Mouse (Mus musculus) midbrain, embryonic 15.5 days (tissue): ENCODE data around the gene Gal3st2b. TPM values are rescaled to one million over a fixed set of nuclear protein-coding genes. Genes with fewer than 3 reads are reported as not detected.
"Not testable (repeated sequence)": the region's sequence is repeated elsewhere in the genome, so short reads cannot be mapped to it uniquely, and the experiment has no call there.

Experiments used
- ATAC-seq: fragments of 200-750 bp; cut with Nextera tagmentation; replicated peaks from 2 replicates; pipeline ENCODE4 v1.8.0; 2017; ENCODE audit warnings: moderate TSS enrichment
- H3K27ac ChIP-seq: fragments of 300-500 bp; sonication (generic); 2 replicates; pipeline ENCODE4 v1.5.1; 2015; ENCODE audit warnings: mild to moderate bottlenecking, inconsistent platforms
- H3K27me3 ChIP-seq: fragments of 300-500 bp; sonication (generic); replicated peaks from 2 replicates; pipeline ENCODE4 v1.6.1; 2015; ENCODE audit warnings: inconsistent platforms
- H3K36me3 ChIP-seq: fragments of 300-500 bp; sonication (generic); replicated peaks from 2 replicates; pipeline ENCODE4 v1.6.1; 2015; ENCODE audit warnings: inconsistent platforms
- H3K4me1 ChIP-seq: fragments of 300-500 bp; sonication (generic); 2 replicates; pipeline ENCODE4 v1.6.1; 2015; ENCODE audit warnings: inconsistent platforms
- H3K4me2 ChIP-seq: fragments of 300-500 bp; sonication (generic); 2 replicates; pipeline ENCODE4 v1.6.1; 2015; ENCODE audit warnings: inconsistent platforms, mild to moderate bottlenecking, moderate library complexity
- H3K4me3 ChIP-seq: fragments of 300-500 bp; sonication (generic); 2 replicates; pipeline ENCODE4 v1.5.1; 2015; ENCODE audit warnings: mild to moderate bottlenecking, inconsistent platforms
- H3K9ac ChIP-seq: fragments of 300-500 bp; sonication (generic); 2 replicates; pipeline ENCODE4 v1.6.1; 2015; ENCODE audit warnings: mild to moderate bottlenecking, inconsistent platforms
- H3K9me3 ChIP-seq: fragments of 300-500 bp; sonication (generic); 2 replicates; pipeline ENCODE4 v1.6.1; 2016; ENCODE audit warnings: inconsistent platforms
- WGBS: fragments of 180-500 bp; shearing (Covaris S2); methylation state at CpG from one replicate; pipeline ENCODE4 v1.1.7; 2015; ENCODE audit warnings: mixed read lengths; 5-methylcytosine and 5-hydroxymethylcytosine counted together
- polyA plus RNA-seq: library from polyadenylated mRNA; unstranded; fragments of >200 nt; fragmentation: Nextera tagmentation; extraction: Ambion mirVana; gene quantifications from 2 replicates; pipeline ENCODE4 v1.2.1, GENCODE M21; 2015

Gene Gal3st2b
- polyA plus RNA-seq, 1 experiment from 2014 or later = not detected

GRCm38 (mm10) chr1:93922609-93923008, 4.5 kb downstream of the Gal3st2b start:
- H3K9ac ChIP-seq, H3K27me3 ChIP-seq, H3K4me3 ChIP-seq, H3K4me1 ChIP-seq, ATAC-seq, H3K27ac ChIP-seq, H3K9me3 ChIP-seq, H3K36me3 ChIP-seq, H3K4me2 ChIP-seq: not testable (repeated sequence)
- 79% methylated on average over 3 of the region's 3 CpGs for WGBS

- H3K27ac ChIP-seq = not testable (repeated sequence)
- WGBS = 69% methylated on average over 2 of the region's 2 CpGs
Observed at GRCm38 (mm10) chr1:93923098-93923497, 5.0 kb downstream of the Gal3st2b start.

DNA sequence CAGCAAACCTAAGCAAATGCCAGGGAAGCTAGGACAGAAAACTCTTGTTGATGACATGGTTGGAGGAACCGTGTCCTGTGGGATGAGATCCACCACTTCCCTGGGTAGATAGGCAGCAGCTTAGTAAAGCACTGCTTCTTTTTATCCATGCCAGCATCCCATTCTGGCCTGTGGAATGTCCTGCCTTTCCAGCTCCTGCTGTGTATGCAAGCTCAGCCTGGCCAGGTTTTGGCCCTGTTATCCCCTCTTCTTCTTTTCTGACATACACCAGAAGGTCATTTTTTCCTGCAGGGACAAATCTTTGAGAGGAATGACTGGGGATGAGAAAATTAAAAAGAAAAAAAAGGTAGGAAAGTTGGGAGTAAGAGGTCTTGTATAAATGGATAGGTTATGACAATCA, 17.3 kb downstream of the Gal3st2b start:
- H3K27me3 ChIP-seq, ATAC-seq, H3K4me2 ChIP-seq, H3K4me3 ChIP-seq, H3K4me1 ChIP-seq, H3K27ac ChIP-seq, H3K9me3 ChIP-seq, H3K9ac ChIP-seq, H3K36me3 ChIP-seq: not testable (repeated sequence)
- 77% methylated on average over 1 of the region's 1 CpGs for WGBS

More at GRCm38 (mm10) chr1:93923098-93923497, 5.0 kb downstream of the Gal3st2b start:
- H3K27me3 ChIP-seq, H3K4me1 ChIP-seq, H3K9ac ChIP-seq, ATAC-seq, H3K9me3 ChIP-seq, H3K4me3 ChIP-seq, H3K4me2 ChIP-seq, H3K36me3 ChIP-seq: not testable (repeated sequence)

DNA sequence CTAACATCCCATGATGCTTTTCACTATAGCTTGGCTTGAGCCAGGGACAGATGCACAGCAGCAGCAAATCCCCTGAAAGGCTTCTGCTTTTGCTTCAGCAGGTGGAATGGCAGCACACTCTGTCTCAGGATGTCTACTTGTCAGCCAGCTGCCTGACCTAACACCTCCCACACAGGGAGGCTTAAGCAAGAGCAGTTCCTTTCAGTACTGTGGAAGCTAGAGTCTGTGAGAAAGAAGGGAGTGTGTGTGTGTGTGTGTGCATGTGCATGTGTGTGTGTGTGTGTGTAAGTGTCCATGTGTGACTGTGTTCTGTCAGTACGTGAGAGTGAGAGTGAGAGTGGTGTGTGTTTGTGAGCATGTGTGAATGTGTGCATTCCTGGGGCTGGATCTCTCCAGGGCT, 19.7 kb downstream of the Gal3st2b start:
- WGBS = 77% methylated on average over 1 of the region's 1 CpGs
- H3K4me1 ChIP-seq, ATAC-seq: not testable (repeated sequence)

DNA sequence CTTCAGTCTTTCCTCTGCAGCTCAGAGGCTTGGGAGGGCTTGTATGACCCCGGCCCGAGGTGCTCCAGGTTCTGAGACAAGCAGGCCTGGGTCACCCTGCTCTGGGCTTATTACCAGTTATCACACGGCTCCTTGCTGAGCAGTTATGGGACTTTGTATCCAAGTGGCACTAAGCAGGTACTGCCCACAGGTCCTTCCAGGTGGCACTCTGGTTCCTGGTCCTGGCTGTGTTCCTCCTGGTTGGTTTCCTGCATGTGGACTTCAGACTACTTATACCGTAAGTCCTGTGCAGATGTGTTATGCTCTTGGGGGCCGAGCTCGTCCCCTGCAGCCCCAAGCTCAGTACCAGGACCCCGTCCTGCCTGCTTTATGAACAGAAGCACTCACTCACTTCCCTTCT, 20.3 kb downstream of the Gal3st2b start:
- H3K9ac ChIP-seq, H3K36me3 ChIP-seq, H3K27me3 ChIP-seq, ATAC-seq, H3K4me1 ChIP-seq, H3K4me2 ChIP-seq, H3K27ac ChIP-seq, H3K4me3 ChIP-seq, H3K9me3 ChIP-seq: not testable (repeated sequence)
- WGBS = 89% methylated on average over 7 of the region's 7 CpGs

More for the DNA sequence above, 19.7 kb downstream of the Gal3st2b start:
- not testable (repeated sequence) for H3K36me3 ChIP-seq, H3K4me2 ChIP-seq, H3K27ac ChIP-seq, H3K9me3 ChIP-seq, H3K27me3 ChIP-seq, H3K9ac ChIP-seq, H3K4me3 ChIP-seq

- no CpG with 5 or more reads among the region's 11 CpGs for WGBS
- H3K9ac ChIP-seq, H3K27me3 ChIP-seq, H3K4me3 ChIP-seq, H3K36me3 ChIP-seq, H3K4me1 ChIP-seq, H3K9me3 ChIP-seq, H3K27ac ChIP-seq, H3K4me2 ChIP-seq, ATAC-seq: not testable (repeated sequence)
Observed at GRCm38 (mm10) chr1:93949087-93949486, 31.0 kb downstream of the Gal3st2b start.

- H3K4me1 ChIP-seq, H3K4me2 ChIP-seq, H3K4me3 ChIP-seq, H3K36me3 ChIP-seq, H3K9me3 ChIP-seq, H3K27ac ChIP-seq, ATAC-seq, H3K27me3 ChIP-seq, H3K9ac ChIP-seq: not testable (repeated sequence)
- no CpG with 5 or more reads among the region's 1 CpGs for WGBS
Observed at GRCm38 (mm10) chr1:93966489-93966888, 48.4 kb downstream of the Gal3st2b start.

- ATAC-seq = not testable (repeated sequence)
- WGBS = 74% methylated on average over 2 of the region's 5 CpGs
Observed at GRCm38 (mm10) chr1:93970380-93970779, 52.3 kb downstream of the Gal3st2b start.

GRCm38 (mm10) chr1:93970797-93971196, 52.7 kb downstream of the Gal3st2b start:
- not testable (repeated sequence) for H3K36me3 ChIP-seq, H3K27ac ChIP-seq, H3K4me1 ChIP-seq, H3K27me3 ChIP-seq, H3K4me3 ChIP-seq, H3K9me3 ChIP-seq, H3K4me2 ChIP-seq, ATAC-seq, H3K9ac ChIP-seq
- WGBS = no CpG with 5 or more reads among the region's 4 CpGs

More at GRCm38 (mm10) chr1:93970380-93970779, 52.3 kb downstream of the Gal3st2b start:
- H3K4me3 ChIP-seq, H3K4me2 ChIP-seq, H3K36me3 ChIP-seq, H3K4me1 ChIP-seq, H3K27me3 ChIP-seq, H3K9ac ChIP-seq, H3K27ac ChIP-seq, H3K9me3 ChIP-seq: not testable (repeated sequence)

- H3K27me3 ChIP-seq, H3K4me2 ChIP-seq, H3K9ac ChIP-seq, H3K4me1 ChIP-seq, H3K4me3 ChIP-seq, H3K27ac ChIP-seq, H3K9me3 ChIP-seq, H3K36me3 ChIP-seq, ATAC-seq: not testable (repeated sequence)
- 82% methylated on average over 2 of the region's 4 CpGs for WGBS
Observed at GRCm38 (mm10) chr1:93975764-93976163, 57.7 kb downstream of the Gal3st2b start.

DNA sequence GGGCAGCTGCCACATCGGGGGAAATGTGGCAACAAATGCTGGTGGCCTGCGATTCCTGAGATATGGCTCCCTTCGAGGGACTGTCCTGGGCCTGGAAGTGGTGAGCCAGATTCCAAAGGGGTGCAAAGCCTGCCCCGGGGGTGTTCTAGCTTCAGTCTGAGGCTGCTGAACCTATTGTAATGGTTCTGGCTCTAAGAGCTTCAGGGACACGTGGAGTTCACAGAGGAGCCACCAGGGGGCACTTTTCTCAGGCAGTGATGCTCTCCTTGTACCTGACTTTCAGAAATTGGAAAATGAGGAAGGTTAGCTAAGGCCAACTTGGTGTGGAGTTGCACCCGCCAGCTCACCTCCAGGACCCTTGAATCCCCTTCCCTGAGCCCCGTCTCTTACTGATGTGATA, 60.2 kb downstream of the Gal3st2b start:
- ATAC-seq, H3K9me3 ChIP-seq, H3K4me1 ChIP-seq, H3K4me3 ChIP-seq, H3K27me3 ChIP-seq, H3K4me2 ChIP-seq, H3K36me3 ChIP-seq, H3K9ac ChIP-seq, H3K27ac ChIP-seq: not testable (repeated sequence)
- WGBS = no CpG with 5 or more reads among the region's 7 CpGs

DNA sequence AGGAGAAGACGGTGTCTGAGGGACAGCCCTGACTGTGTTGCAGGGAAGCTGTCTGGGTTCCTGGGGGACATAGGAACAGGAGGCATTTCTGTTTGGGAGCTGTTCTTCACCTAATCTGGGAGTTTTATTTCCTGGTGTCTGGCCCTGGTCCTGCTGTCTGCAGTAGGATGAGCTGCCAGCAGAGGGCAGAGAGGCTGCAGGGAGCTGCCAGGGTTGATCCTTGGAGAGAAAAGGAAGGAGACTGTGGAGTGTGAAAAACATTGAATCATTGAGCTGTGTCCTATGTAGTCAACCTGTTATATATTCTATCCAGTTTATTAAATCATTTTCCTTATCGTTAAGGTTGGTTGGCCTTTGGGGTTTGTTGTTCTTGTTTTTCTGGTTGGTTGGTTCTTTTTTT, 62.8 kb downstream of the Gal3st2b start:
- not testable (repeated sequence) for H3K4me1 ChIP-seq, H3K4me3 ChIP-seq, H3K27me3 ChIP-seq, H3K9ac ChIP-seq, H3K4me2 ChIP-seq, H3K9me3 ChIP-seq, H3K27ac ChIP-seq, H3K36me3 ChIP-seq
- WGBS = no CpG with 5 or more reads among the region's 2 CpGs
- ATAC-seq = 0 out of 2 replicates have a peak, but pooled peaks have one; percentile 62

GRCm38 (mm10) chr1:93986167-93986566, 68.1 kb downstream of the Gal3st2b start:
- H3K27me3 ChIP-seq = no peaks in the 10 kb centered on the region
- no peak for ATAC-seq
- H3K9me3 ChIP-seq = no peaks in the 10 kb centered on the region
- no peaks in the 10 kb centered on the region for H3K36me3 ChIP-seq
- 95% methylated on average over 3 of the region's 3 CpGs for WGBS
- H3K9ac ChIP-seq = no peak overlapping the region
- H3K4me1 ChIP-seq = no peaks in the 10 kb centered on the region
- no peak overlapping the region for H3K27ac ChIP-seq
- no peak overlapping the region for H3K4me2 ChIP-seq
- no peak overlapping the region for H3K4me3 ChIP-seq

GRCm38 (mm10) chr1:93988786-93989185, 70.7 kb downstream of the Gal3st2b start:
- ATAC-seq = no peak
- Histone ChIP-seq H3K4me2 (no peak overlapping the region), H3K27ac (no peak overlapping the region), H3K9ac (no peak overlapping the region), H3K36me3 (no peaks in the 10 kb centered on the region), H3K27me3 (no peaks in the 10 kb centered on the region), H3K4me1 (no peaks in the 10 kb centered on the region), H3K4me3 (no peak overlapping the region), H3K9me3 (no peaks in the 10 kb centered on the region)
- 82% methylated on average over 3 of the region's 3 CpGs for WGBS
